Mouse (Mus musculus): ENCODE results near the gene Nlrp4f. TPM values are rescaled to one million over a fixed set of nuclear protein-coding genes. Genes with fewer than 3 reads are reported as not detected.
A peak's percentile ranks its signal among the peaks of the same experiment; 100 is the strongest.

Nlrp4f gene
- polyA plus RNA-seq, 1 experiment = 0.04 TPM

GRCm38 (mm10) chr13:65237211-65237610 lies 31.4 kb upstream of the Nlrp4f start:
- no peak for DNase-seq
- H3K27ac ChIP-seq (ENCODE audit: control insufficient read depth, insufficient read depth, low read length) = no peak overlapping the region

GRCm38 (mm10) chr13:65226657-65227056 lies 20.9 kb upstream of the Nlrp4f start:
- no peak overlapping the region for H3K27ac ChIP-seq (ENCODE audit: control insufficient read depth, insufficient read depth, low read length)
- no peaks in the 10 kb centered on the region for H3K27me3 ChIP-seq (ENCODE audit: control insufficient read depth, insufficient read depth, low read length)
- DNase-seq = no peak
- H3K4me1 ChIP-seq (replicated peaks; ENCODE audit: control insufficient read depth, insufficient read depth, low read length) = no peaks in the 10 kb centered on the region
- 79% methylated on average over 2 of the region's 2 CpGs for WGBS
- TF ChIP-seq POLR2A (IDR thresholded peaks at IDR 0.05; ENCODE audit: control insufficient read depth, extremely low read depth, insufficient read depth, low read length, poor library complexity) (no peak), CTCF (IDR thresholded peaks at IDR 0.05; ENCODE audit: borderline replicate concordance, control insufficient read depth, extremely low read depth, insufficient read depth, low read length, poor library complexity) (no peak)
- H3K4me3 ChIP-seq (ENCODE audit: control insufficient read depth, insufficient read depth, low read length) = no peak overlapping the region
- no peaks in the 10 kb centered on the region for H3K36me3 ChIP-seq (ENCODE audit: control insufficient read depth, insufficient read depth, low read length)

More at GRCm38 (mm10) chr13:65237211-65237610, 31.4 kb upstream of the Nlrp4f start:
- Histone ChIP-seq H3K27me3 (ENCODE audit: control insufficient read depth, insufficient read depth, low read length) (no peaks in the 10 kb centered on the region), H3K36me3 (ENCODE audit: control insufficient read depth, insufficient read depth, low read length) (no peaks in the 10 kb centered on the region), H3K4me1 (replicated peaks; ENCODE audit: control insufficient read depth, insufficient read depth, low read length) (peaks cover 9% of the 10 kb centered on the region), H3K4me3 (ENCODE audit: control insufficient read depth, insufficient read depth, low read length) (no peak overlapping the region)
- 82% methylated on average over 9 of the region's 9 CpGs for WGBS
- no peak for TF ChIP-seq POLR2A (IDR thresholded peaks at IDR 0.05; ENCODE audit: control insufficient read depth, extremely low read depth, insufficient read depth, low read length, poor library complexity)
- no peak for TF ChIP-seq CTCF (IDR thresholded peaks at IDR 0.05; ENCODE audit: borderline replicate concordance, control insufficient read depth, extremely low read depth, insufficient read depth, low read length, poor library complexity)

DNA sequence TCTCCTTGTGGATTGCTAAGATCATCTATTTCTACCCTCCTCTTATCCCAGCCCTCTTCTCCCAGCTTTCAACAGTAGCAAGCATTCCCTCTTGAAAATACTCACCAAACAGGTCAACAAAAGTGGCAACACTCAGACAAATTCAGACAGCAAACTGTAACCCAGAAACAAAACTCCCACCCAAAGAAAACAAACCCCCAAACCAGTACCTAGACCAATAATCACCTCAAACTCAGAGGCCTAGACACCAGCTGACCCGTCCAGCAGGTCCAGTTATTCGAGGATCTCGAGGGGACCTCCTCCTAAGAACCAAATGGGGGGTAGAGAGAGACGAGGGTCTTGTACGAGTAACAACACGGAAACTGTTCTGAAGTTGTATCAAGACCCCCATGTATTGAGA lies 20.2 kb upstream of the Nlrp4f start:
- no peak for DNase-seq
- TF ChIP-seq POLR2A (IDR thresholded peaks at IDR 0.05; ENCODE audit: control insufficient read depth, extremely low read depth, insufficient read depth, low read length, poor library complexity) (no peak), CTCF (IDR thresholded peaks at IDR 0.05; ENCODE audit: borderline replicate concordance, control insufficient read depth, extremely low read depth, insufficient read depth, low read length, poor library complexity) (no peak)
- Histone ChIP-seq H3K4me3 (ENCODE audit: control insufficient read depth, insufficient read depth, low read length) (no peak overlapping the region), H3K36me3 (ENCODE audit: control insufficient read depth, insufficient read depth, low read length) (no peaks in the 10 kb centered on the region), H3K4me1 (replicated peaks; ENCODE audit: control insufficient read depth, insufficient read depth, low read length) (no peaks in the 10 kb centered on the region), H3K27ac (ENCODE audit: control insufficient read depth, insufficient read depth, low read length) (no peak overlapping the region), H3K27me3 (ENCODE audit: control insufficient read depth, insufficient read depth, low read length) (no peaks in the 10 kb centered on the region)
- WGBS = 36% methylated on average over 6 of the region's 6 CpGs

GRCm38 (mm10) chr13:65200667-65201066 lies 5.1 kb downstream of the Nlrp4f start:
- no peaks in the 10 kb centered on the region for H3K4me1 ChIP-seq (replicated peaks; ENCODE audit: control insufficient read depth, insufficient read depth, low read length)
- no peaks in the 10 kb centered on the region for H3K27me3 ChIP-seq (ENCODE audit: control insufficient read depth, insufficient read depth, low read length)
- DNase-seq = no peak
- WGBS = 81% methylated on average over 1 of the region's 1 CpGs
- H3K36me3 ChIP-seq (ENCODE audit: control insufficient read depth, insufficient read depth, low read length) = no peaks in the 10 kb centered on the region
- H3K27ac ChIP-seq (ENCODE audit: control insufficient read depth, insufficient read depth, low read length) = no peak overlapping the region
- no peak overlapping the region for H3K4me3 ChIP-seq (ENCODE audit: control insufficient read depth, insufficient read depth, low read length)
- no peak for TF ChIP-seq POLR2A (IDR thresholded peaks at IDR 0.05; ENCODE audit: control insufficient read depth, extremely low read depth, insufficient read depth, low read length, poor library complexity)
- no peak for TF ChIP-seq CTCF (IDR thresholded peaks at IDR 0.05; ENCODE audit: borderline replicate concordance, control insufficient read depth, extremely low read depth, insufficient read depth, low read length, poor library complexity)

- Histone ChIP-seq H3K27me3 (ENCODE audit: control insufficient read depth, insufficient read depth, low read length) (no peaks in the 10 kb centered on the region), H3K27ac (ENCODE audit: control insufficient read depth, insufficient read depth, low read length) (no peak overlapping the region), H3K4me1 (replicated peaks; ENCODE audit: control insufficient read depth, insufficient read depth, low read length) (no peaks in the 10 kb centered on the region), H3K4me3 (ENCODE audit: control insufficient read depth, insufficient read depth, low read length) (no peak overlapping the region), H3K36me3 (ENCODE audit: control insufficient read depth, insufficient read depth, low read length) (no peaks in the 10 kb centered on the region)
- TF ChIP-seq CTCF (IDR thresholded peaks at IDR 0.05; ENCODE audit: borderline replicate concordance, control insufficient read depth, extremely low read depth, insufficient read depth, low read length, poor library complexity) = no peak
- DNase-seq = no peak
- WGBS = 59% methylated on average over 15 of the region's 15 CpGs
Measured at GRCm38 (mm10) chr13:65176472-65177091, 29.2 kb downstream of the Nlrp4f start.

DNA sequence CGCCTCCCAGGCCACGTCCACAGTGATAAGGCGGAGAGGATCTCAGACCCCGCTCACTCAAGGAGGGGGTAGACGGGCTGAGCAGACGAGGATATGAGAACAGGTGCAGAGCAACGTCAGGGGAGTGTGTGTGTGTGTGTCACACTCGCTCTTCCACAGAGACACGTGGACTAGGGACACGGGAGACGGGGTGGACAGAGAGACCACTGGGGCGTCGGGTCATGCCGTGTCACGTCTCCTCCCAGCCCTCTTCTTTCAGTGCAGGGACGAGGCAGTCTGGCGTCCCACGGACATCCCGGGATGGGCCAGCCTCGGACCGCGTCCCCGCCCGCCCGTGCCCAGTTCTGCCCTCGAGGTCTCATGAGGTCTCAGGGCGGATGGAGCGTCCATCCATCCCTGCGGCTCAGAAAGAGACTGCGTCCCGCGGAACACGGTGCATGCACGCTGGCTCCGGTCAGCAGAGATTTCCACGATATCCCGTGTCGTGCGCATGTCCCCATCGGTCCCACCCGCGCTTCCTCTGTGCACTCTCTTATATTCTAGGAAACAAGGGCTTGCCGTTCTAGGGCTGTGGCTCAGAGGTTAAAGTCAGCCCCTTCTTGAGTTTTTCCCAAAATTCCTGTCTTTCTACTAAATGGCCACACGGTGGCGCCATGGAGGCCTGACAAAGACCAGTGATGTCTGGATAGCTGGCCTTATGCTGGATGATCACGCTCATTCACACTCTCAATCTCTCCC lies 29.9 kb downstream of the Nlrp4f start:
- no peaks in the 10 kb centered on the region for H3K27me3 ChIP-seq (ENCODE audit: control insufficient read depth, insufficient read depth, low read length)
- DNase-seq = peak; percentile 18
- H3K27ac ChIP-seq (ENCODE audit: control insufficient read depth, insufficient read depth, low read length) = no peak overlapping the region
- no peak overlapping the region for H3K4me3 ChIP-seq (ENCODE audit: control insufficient read depth, insufficient read depth, low read length)
- no peaks in the 10 kb centered on the region for H3K36me3 ChIP-seq (ENCODE audit: control insufficient read depth, insufficient read depth, low read length)
- WGBS = 25% methylated on average over 46 of the region's 46 CpGs
- TF ChIP-seq CTCF (IDR thresholded peaks at IDR 0.05; ENCODE audit: borderline replicate concordance, control insufficient read depth, extremely low read depth, insufficient read depth, low read length, poor library complexity) = no peak
- TF ChIP-seq POLR2A (IDR thresholded peaks at IDR 0.05; ENCODE audit: control insufficient read depth, extremely low read depth, insufficient read depth, low read length, poor library complexity) = no peak
- H3K4me1 ChIP-seq (replicated peaks; ENCODE audit: control insufficient read depth, insufficient read depth, low read length) = no peaks in the 10 kb centered on the region
